Mouse (Mus musculus): ENCODE measurements around the gene Mettl21a. TPM values are rescaled to one million over a fixed set of nuclear protein-coding genes. Genes with fewer than 3 reads are reported as not detected.
A peak's percentile ranks its signal among the peaks of the same experiment; 100 is the strongest.
"Not testable (repeated sequence)": the region's sequence is repeated elsewhere in the genome, so short reads cannot be mapped to it uniquely, and the experiment has no call there.

The Mettl21a gene
- polyA plus RNA-seq, 1 experiment from 2014 or later: 11.9 TPM

DNA sequence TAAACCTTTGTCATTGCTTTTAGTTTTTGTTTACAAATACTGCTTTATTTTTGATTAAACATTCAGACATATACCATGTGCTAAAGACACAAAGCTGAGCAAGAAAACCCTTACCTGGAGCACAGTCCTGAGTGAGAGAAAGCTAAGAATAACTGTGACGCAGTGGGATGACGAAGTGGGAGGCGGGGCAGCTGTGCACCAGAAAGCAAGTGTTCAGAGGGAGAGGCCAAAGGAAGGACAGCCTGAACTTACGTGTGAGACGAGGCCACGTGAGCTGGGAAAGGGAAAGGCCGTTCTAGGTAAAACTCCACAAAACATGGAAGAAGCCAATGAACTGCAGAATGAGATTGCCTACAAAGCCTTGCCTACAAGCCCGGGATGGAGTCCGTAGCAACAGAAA lies 7.1 kb downstream of the Mettl21a start:
- no peaks in the 10 kb centered on the region for H3K27me3 ChIP-seq (replicated peaks)
- no peak for ATAC-seq (ENCODE audit: extremely low read depth, insufficient number of reproducible peaks, low FRiP score, low TSS enrichment)
- peaks cover 15% of the 10 kb centered on the region for H3K4me1 ChIP-seq
- peaks cover 68% of the 10 kb centered on the region for H3K36me3 ChIP-seq
- no peaks in the 10 kb centered on the region for H3K9me3 ChIP-seq
- no peak overlapping the region for H3K4me3 ChIP-seq
- no peak overlapping the region for H3K9ac ChIP-seq
- no peak overlapping the region for H3K4me2 ChIP-seq
- H3K27ac ChIP-seq (replicated peaks): no peak overlapping the region
- 69% methylated on average over 9 of the region's 9 CpGs for WGBS

DNA sequence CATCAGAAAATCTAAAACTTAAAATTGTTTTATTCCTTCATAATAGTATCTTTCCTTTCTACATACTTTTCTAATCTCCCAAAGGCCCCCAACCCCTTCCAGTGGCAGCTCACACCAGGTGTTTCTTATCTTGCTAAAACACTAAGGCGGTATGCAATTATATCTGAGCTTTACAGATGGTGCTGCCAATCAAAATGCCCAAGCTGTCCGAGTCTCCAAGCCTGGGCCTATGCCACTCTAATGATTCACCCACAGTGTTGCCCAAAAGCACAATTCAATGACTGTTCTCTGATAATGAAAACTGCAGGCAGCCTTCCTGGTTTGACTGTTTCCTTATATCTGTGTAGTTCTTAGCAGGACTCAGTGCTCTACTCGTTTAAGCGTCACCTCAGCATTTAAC lies 7.9 kb downstream of the Mettl21a start:
- Histone ChIP-seq H3K4me1 (peaks cover 15% of the 10 kb centered on the region), H3K36me3 (peaks cover 69% of the 10 kb centered on the region), H3K9ac (no peak overlapping the region), H3K27ac (replicated peaks) (no peak overlapping the region), H3K27me3 (replicated peaks) (no peaks in the 10 kb centered on the region), H3K9me3 (no peaks in the 10 kb centered on the region), H3K4me2 (no peak overlapping the region), H3K4me3 (no peak overlapping the region)
- 60% methylated on average over 4 of the region's 4 CpGs for WGBS
- no peak for ATAC-seq (ENCODE audit: extremely low read depth, insufficient number of reproducible peaks, low FRiP score, low TSS enrichment)

DNA sequence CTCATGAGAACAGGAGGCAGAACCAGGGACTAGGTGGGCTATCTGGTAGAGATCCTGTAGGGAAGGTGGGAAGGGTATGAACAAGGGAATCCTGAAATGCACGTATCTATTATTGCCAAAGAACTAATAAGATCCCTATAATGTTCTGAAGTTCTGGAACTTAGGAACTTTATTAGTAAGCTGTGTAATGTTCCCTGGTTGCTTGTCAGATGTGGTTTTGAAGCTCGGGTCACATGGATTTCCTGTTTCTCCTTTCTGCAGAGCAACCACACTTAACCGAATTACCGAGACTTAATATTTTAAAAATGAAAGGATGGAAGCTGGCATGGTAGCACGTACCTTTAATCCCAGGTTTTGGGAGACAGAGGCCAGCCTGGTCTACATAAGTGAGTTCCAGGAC lies 13.7 kb downstream of the Mettl21a start:
- Histone ChIP-seq H3K9me3 (no peaks in the 10 kb centered on the region), H3K4me3 (no peak overlapping the region), H3K27me3 (replicated peaks) (no peaks in the 10 kb centered on the region), H3K36me3 (peaks cover 53% of the 10 kb centered on the region), H3K27ac (replicated peaks) (no peak overlapping the region), H3K4me1 (peaks cover 12% of the 10 kb centered on the region), H3K9ac (no peak overlapping the region), H3K4me2 (no peak overlapping the region)
- no peak for ATAC-seq (ENCODE audit: extremely low read depth, insufficient number of reproducible peaks, low FRiP score, low TSS enrichment)
- WGBS: 86% methylated on average over 5 of the region's 5 CpGs

DNA sequence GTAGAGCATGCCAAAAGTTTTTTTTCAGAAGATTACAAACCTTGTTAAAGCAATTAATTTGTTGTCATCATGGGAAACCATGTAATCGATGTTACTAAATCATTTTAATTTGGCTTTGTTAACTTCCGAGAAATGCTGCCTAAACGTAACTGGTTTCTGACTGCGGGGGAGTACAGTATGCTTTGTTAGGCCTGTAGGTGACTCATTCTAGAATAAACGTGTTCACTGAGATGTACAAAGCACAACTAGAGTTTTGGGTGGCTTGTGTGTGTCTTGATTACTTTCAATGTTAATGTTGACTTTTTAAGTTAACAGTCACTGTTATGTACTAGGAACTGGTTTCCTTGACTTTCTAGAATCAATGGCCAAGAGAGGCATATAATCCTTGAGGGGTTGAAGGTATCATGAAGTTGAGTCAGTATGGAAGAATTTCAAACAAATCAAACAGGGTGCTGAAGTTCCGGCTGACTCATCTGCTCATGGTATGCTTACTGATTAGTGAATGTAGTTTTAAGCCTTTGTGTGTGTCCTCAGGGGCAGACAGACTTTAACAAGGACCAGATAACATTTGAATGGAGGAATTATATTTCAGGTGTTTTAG lies 15.7 kb downstream of the Mettl21a start:
- Histone ChIP-seq H3K4me1 (peaks cover 18% of the 10 kb centered on the region), H3K36me3 (peaks cover 54% of the 10 kb centered on the region), H3K9me3 (no peaks in the 10 kb centered on the region), H3K27me3 (replicated peaks) (no peaks in the 10 kb centered on the region), H3K4me3 (no peak overlapping the region), H3K9ac (no peak overlapping the region), H3K4me2 (no peak overlapping the region), H3K27ac (replicated peaks) (no peak overlapping the region)
- no peak for ATAC-seq (ENCODE audit: extremely low read depth, insufficient number of reproducible peaks, low FRiP score, low TSS enrichment)
- WGBS: 73% methylated on average over 6 of the region's 6 CpGs

- no peaks in the 10 kb centered on the region for H3K9me3 ChIP-seq
- no peaks in the 10 kb centered on the region for H3K27me3 ChIP-seq (replicated peaks)
- no peak for ATAC-seq (ENCODE audit: extremely low read depth, insufficient number of reproducible peaks, low FRiP score, low TSS enrichment)
- 83% methylated on average over 7 of the region's 7 CpGs for WGBS
- H3K9ac ChIP-seq: no peak overlapping the region
- H3K4me2 ChIP-seq: no peak overlapping the region
- H3K4me1 ChIP-seq: peaks cover 26% of the 10 kb centered on the region
- H3K4me3 ChIP-seq: no peak overlapping the region
- H3K36me3 ChIP-seq: peaks cover 52% of the 10 kb centered on the region
- H3K27ac ChIP-seq (replicated peaks): no peak overlapping the region; the same call in 1 of the 2 replicates
Measured at GRCm38 (mm10) chr1:64600413-64601077, 16.5 kb downstream of the Mettl21a start.

DNA sequence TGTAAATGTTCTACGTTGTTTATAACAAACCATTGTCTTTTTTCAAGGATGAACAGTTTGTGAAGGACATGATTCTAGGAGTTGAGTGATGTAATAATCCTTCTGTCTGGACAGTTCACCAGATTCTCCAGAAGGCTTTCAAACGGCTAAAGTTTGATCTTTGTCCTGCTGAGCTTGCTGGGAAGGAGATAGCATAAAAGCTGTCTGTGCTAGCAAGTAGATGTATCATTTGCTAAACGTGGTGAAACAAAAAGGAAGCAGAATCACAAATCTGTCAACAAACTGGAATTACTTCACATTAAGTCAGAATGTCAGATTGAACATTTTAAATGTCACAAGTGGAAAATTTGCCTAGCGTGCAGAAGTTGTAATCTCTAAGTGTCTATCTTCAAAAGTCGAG lies 18.1 kb downstream of the Mettl21a start:
- peaks cover 45% of the 10 kb centered on the region for H3K36me3 ChIP-seq
- H3K27ac ChIP-seq (replicated peaks): no peak overlapping the region
- no peak overlapping the region for H3K4me2 ChIP-seq
- no peaks in the 10 kb centered on the region for H3K27me3 ChIP-seq (replicated peaks)
- WGBS: 45% methylated on average over 5 of the region's 5 CpGs
- no peak overlapping the region for H3K4me3 ChIP-seq
- no peak for ATAC-seq (ENCODE audit: extremely low read depth, insufficient number of reproducible peaks, low FRiP score, low TSS enrichment)
- H3K4me1 ChIP-seq: peaks cover 32% of the 10 kb centered on the region
- no peak overlapping the region for H3K9ac ChIP-seq
- no peaks in the 10 kb centered on the region for H3K9me3 ChIP-seq

GRCm38 (mm10) chr1:64578801-64579200 lies 38.2 kb downstream of the Mettl21a start:
- Histone ChIP-seq H3K4me1 (no peaks in the 10 kb centered on the region), H3K9ac (no peak overlapping the region), H3K4me2 (no peak overlapping the region), H3K27ac (replicated peaks) (no peak overlapping the region), H3K9me3 (no peaks in the 10 kb centered on the region), H3K4me3 (no peak overlapping the region), H3K27me3 (replicated peaks) (no peaks in the 10 kb centered on the region), H3K36me3 (peaks cover 74% of the 10 kb centered on the region)
- ATAC-seq (ENCODE audit: extremely low read depth, insufficient number of reproducible peaks, low FRiP score, low TSS enrichment): no peak
- WGBS: 86% methylated on average over 3 of the region's 3 CpGs

DNA sequence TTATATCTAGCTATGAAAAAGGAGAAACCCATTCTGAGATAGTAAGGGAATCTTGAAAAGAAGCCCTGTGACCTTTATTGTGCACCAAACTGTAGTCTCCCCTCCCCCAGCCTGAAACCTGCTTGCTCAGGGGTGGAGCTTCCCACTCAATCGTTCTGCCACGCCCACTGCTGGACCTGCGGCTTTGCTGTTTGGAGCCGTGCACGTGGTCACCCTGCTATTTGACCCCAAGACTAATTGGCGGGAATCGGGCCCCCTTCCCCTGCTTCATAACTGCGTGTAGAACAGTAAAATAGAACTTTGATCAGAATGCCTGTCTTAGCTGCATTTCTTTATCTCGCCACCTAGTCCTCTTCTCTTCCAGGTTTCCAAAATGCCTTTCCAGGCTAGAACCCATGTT lies 39.1 kb downstream of the Mettl21a start:
- not testable (repeated sequence) for H3K4me3 ChIP-seq; H3K4me1 ChIP-seq; ATAC-seq (ENCODE audit: extremely low read depth, insufficient number of reproducible peaks, low FRiP score, low TSS enrichment); H3K27me3 ChIP-seq (replicated peaks); H3K9me3 ChIP-seq; H3K9ac ChIP-seq; H3K27ac ChIP-seq (replicated peaks); H3K4me2 ChIP-seq
- 64% methylated on average over 9 of the region's 9 CpGs for WGBS
- peaks cover 79% of the 10 kb centered on the region for H3K36me3 ChIP-seq

GRCm38 (mm10) chr1:64576732-64577131 lies 40.3 kb downstream of the Mettl21a start:
- ATAC-seq (ENCODE audit: extremely low read depth, insufficient number of reproducible peaks, low FRiP score, low TSS enrichment): no peak
- no peak overlapping the region for H3K9ac ChIP-seq
- H3K4me2 ChIP-seq: no peak overlapping the region
- H3K27ac ChIP-seq (replicated peaks): no peak overlapping the region
- 80% methylated on average over 2 of the region's 2 CpGs for WGBS
- H3K4me1 ChIP-seq: no peaks in the 10 kb centered on the region
- H3K27me3 ChIP-seq (replicated peaks): no peaks in the 10 kb centered on the region
- no peak overlapping the region for H3K4me3 ChIP-seq
- peaks cover 77% of the 10 kb centered on the region for H3K36me3 ChIP-seq
- no peaks in the 10 kb centered on the region for H3K9me3 ChIP-seq

DNA sequence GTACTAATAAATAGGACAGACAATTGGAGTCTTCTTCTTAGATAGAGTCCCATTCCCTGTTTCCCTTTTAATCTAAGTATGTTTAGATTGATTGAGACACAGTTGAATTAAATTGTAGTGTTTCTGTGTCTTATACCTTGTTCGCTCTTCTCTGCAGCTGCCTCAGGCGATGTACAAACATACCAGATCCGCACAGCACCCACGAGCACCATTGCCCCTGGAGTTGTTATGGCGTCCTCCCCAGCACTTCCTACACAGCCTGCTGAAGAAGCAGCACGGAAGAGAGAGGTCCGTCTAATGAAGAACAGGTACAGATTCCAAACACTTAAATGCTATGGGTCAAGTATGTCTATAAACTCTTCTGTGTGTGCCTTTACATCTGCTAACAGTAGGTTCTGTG lies 41.0 kb downstream of the Mettl21a start:
- 89% methylated on average over 7 of the region's 7 CpGs for WGBS
- no peaks in the 10 kb centered on the region for H3K9me3 ChIP-seq

GRCm38 (mm10) chr1:64568206-64568605 lies 48.8 kb downstream of the Mettl21a start:
- Histone ChIP-seq H3K4me1 (no peaks in the 10 kb centered on the region), H3K27me3 (replicated peaks) (no peaks in the 10 kb centered on the region), H3K27ac (replicated peaks) (no peak overlapping the region), H3K9ac (no peak overlapping the region), H3K36me3 (peaks cover 69% of the 10 kb centered on the region), H3K9me3 (no peaks in the 10 kb centered on the region), H3K4me2 (no peak overlapping the region), H3K4me3 (no peak overlapping the region)
- ATAC-seq (ENCODE audit: extremely low read depth, insufficient number of reproducible peaks, low FRiP score, low TSS enrichment): no peak

More for the DNA sequence above, 41.0 kb downstream of the Mettl21a start:
- no peak for ATAC-seq (ENCODE audit: extremely low read depth, insufficient number of reproducible peaks, low FRiP score, low TSS enrichment)
- Histone ChIP-seq H3K27me3 (replicated peaks) (no peaks in the 10 kb centered on the region), H3K36me3 (peaks cover 72% of the 10 kb centered on the region), H3K4me2 (no peak overlapping the region), H3K9ac (no peak overlapping the region), H3K4me3 (no peak overlapping the region), H3K4me1 (no peaks in the 10 kb centered on the region), H3K27ac (replicated peaks) (no peak overlapping the region)

- no peaks in the 10 kb centered on the region for H3K4me1 ChIP-seq
- ATAC-seq (ENCODE audit: extremely low read depth, insufficient number of reproducible peaks, low FRiP score, low TSS enrichment): no peak
- no peak overlapping the region for H3K9ac ChIP-seq
- no peak overlapping the region for H3K4me3 ChIP-seq
- peaks cover 58% of the 10 kb centered on the region for H3K36me3 ChIP-seq
- no peak overlapping the region for H3K4me2 ChIP-seq
- no peaks in the 10 kb centered on the region for H3K9me3 ChIP-seq
- peak overlapping the region; percentile 48; the same call in 1 of the 2 replicates for H3K27ac ChIP-seq (replicated peaks)
- no peaks in the 10 kb centered on the region for H3K27me3 ChIP-seq (replicated peaks)
- 76% methylated on average over 3 of the region's 3 CpGs for WGBS
Measured at GRCm38 (mm10) chr1:64560105-64560504, 56.9 kb downstream of the Mettl21a start.

Data from heart, embryonic 13.5 days (tissue).